Mouse (Mus musculus) heart, postnatal 0 days (tissue): ENCODE data around the gene Gm17416. TPM values are rescaled to one million over a fixed set of nuclear protein-coding genes. Genes with fewer than 3 reads are reported as not detected.

Experiments used
- ATAC-seq: fragments of 200-750 bp; cut with Nextera tagmentation; 2 replicates; pipeline ENCODE4 v1.8.0; 2017; ENCODE audit warnings: low read depth, moderate number of reproducible peaks, moderate library complexity; ENCODE audit not compliant: insufficient read depth
- DNase-seq: peaks from one replicate; pipeline ENCODE4 v3.0.0-alpha.2; 2016; ENCODE audit warnings: low spot score
- H3K27ac ChIP-seq: fragments of 300-500 bp; sonication (generic); 2 replicates; pipeline ENCODE4 v1.5.1; 2014; ENCODE audit warnings: low read depth, mild to moderate bottlenecking
- H3K27me3 ChIP-seq: fragments of 300-500 bp; sonication (generic); 2 replicates; pipeline ENCODE4 v1.6.1; 2014; ENCODE audit warnings: low read length, mixed read lengths; ENCODE audit not compliant: control insufficient read depth, insufficient read depth
- H3K36me3 ChIP-seq: fragments of 300-500 bp; sonication (generic); replicated peaks from 2 replicates; pipeline ENCODE4 v1.6.1; 2014; ENCODE audit warnings: low read length, mixed read lengths; ENCODE audit not compliant: control insufficient read depth, insufficient read depth
- H3K4me1 ChIP-seq: fragments of 300-500 bp; sonication (generic); 2 replicates; pipeline ENCODE4 v1.6.1; 2014; ENCODE audit warnings: antibody characterized with exemption; ENCODE audit not compliant: control insufficient read depth, insufficient read depth
- H3K4me2 ChIP-seq: fragments of 300-500 bp; sonication (generic); 2 replicates; pipeline ENCODE4 v1.6.1; 2014; ENCODE audit warnings: low read depth, mild to moderate bottlenecking, low read length, moderate library complexity
- H3K4me3 ChIP-seq: fragments of 300-500 bp; sonication (generic); 2 replicates; pipeline ENCODE4 v1.5.1; 2014; ENCODE audit warnings: low read depth, low read length
- H3K9ac ChIP-seq: fragments of 300-500 bp; sonication (generic); replicated peaks from 2 replicates; pipeline ENCODE4 v1.6.1; 2014; ENCODE audit warnings: low read depth, low read length, mixed read lengths
- H3K9me3 ChIP-seq: fragments of 300-500 bp; sonication (generic); replicated peaks from 2 replicates; pipeline ENCODE4 v1.6.1; 2016; ENCODE audit warnings: low read length; ENCODE audit not compliant: control insufficient read depth
- CTCF ChIP-seq: IDR thresholded peaks from 2 replicates; pipeline ENCODE4 v1.5.1; 2016; ENCODE audit warnings: antibody characterized with exemption, control low read depth, low read depth
- EP300 ChIP-seq: IDR thresholded peaks from 2 replicates; pipeline ENCODE4 v1.6.1; 2016; ENCODE audit warnings: antibody characterized with exemption, low read depth
- WGBS: fragments of 180-500 bp; shearing (Covaris S2); extraction: QIAGEN DNeasy Blood & Tissue Kit; methylation state at CpG from one replicate; pipeline ENCODE4 v1.1.7; 2014; 5-methylcytosine and 5-hydroxymethylcytosine counted together
- polyA plus RNA-seq: library from polyadenylated mRNA; unstranded; fragments of >200 nt; fragmentation: Nextera tagmentation; extraction: Ambion mirVana; gene quantifications from 2 replicates; pipeline ENCODE4 v1.2.1, GENCODE M21; 2015
- total RNA-seq: library from RNA; depleted of rRNA; stranded (reverse); fragments of >200 nt; gene quantifications from 2 replicates; pipeline ENCODE4 v1.2.3, GENCODE M21; 2014; ENCODE audit warnings: low replicate concordance; rRNA removed

Gm17416 gene
- total RNA-seq (not detected in 2 replicates), polyA plus RNA-seq (not detected in 2 replicates)

GRCm38 (mm10) chr2:152569038-152569437, at the start of gene Gm17416:
Gm17416 (plus strand) TSS chr2:152569338.
- Histone ChIP-seq H3K27me3 (no peaks in the 10 kb centered on the region), H3K9ac (no peak within 1 kb of the TSS), H3K4me1 (no peaks in the 10 kb centered on the region), H3K4me2 (no peak within 1 kb of the TSS), H3K27ac (no peak within 1 kb of the TSS), H3K36me3 (no peaks in the 10 kb centered on the region), H3K9me3 (no peaks in the 10 kb centered on the region), H3K4me3 (no peak within 1 kb of the TSS)
- DNase-seq (no peak), ATAC-seq (no peak)
- TF ChIP-seq CTCF (no peak), EP300 (no peak)
- WGBS: 85% methylated on average over 5 of the region's 5 CpGs

- Histone ChIP-seq H3K9me3 (no peaks in the 10 kb centered on the region), H3K4me3 (no peak within 1 kb of the TSS), H3K27me3 (no peaks in the 10 kb centered on the region), H3K36me3 (no peaks in the 10 kb centered on the region), H3K9ac (no peak within 1 kb of the TSS), H3K27ac (no peak within 1 kb of the TSS), H3K4me2 (no peak within 1 kb of the TSS), H3K4me1 (no peaks in the 10 kb centered on the region)
- no peak for ATAC-seq
- TF ChIP-seq CTCF (no peak), EP300 (no peak)
- 49% methylated on average over 13 of the region's 13 CpGs for WGBS
- no peak for DNase-seq
Measured at GRCm38 (mm10) chr2:152539944-152540710, 29.0 kb upstream of the Gm17416 start, which contains the start of gene Defb29. Defb29 (minus strand) TSS chr2:152540098.

- no peak overlapping the region for H3K9ac ChIP-seq
- no peaks in the 10 kb centered on the region for H3K36me3 ChIP-seq
- no peak overlapping the region for H3K4me3 ChIP-seq
- no peaks in the 10 kb centered on the region for H3K9me3 ChIP-seq
- H3K27ac ChIP-seq: no peak overlapping the region
- no peaks in the 10 kb centered on the region for H3K4me1 ChIP-seq
- DNase-seq (no peak), ATAC-seq (no peak)
- H3K27me3 ChIP-seq: no peaks in the 10 kb centered on the region
- no peak overlapping the region for H3K4me2 ChIP-seq
- WGBS: 76% methylated on average over 9 of the region's 9 CpGs
- TF ChIP-seq CTCF (no peak), EP300 (no peak)
Measured at GRCm38 (mm10) chr2:152541979-152542378, 27.2 kb upstream of the Gm17416 start.

GRCm38 (mm10) chr2:152542897-152543296, 26.2 kb upstream of the Gm17416 start:
- no peaks in the 10 kb centered on the region for H3K36me3 ChIP-seq
- no peak overlapping the region for H3K9ac ChIP-seq
- H3K9me3 ChIP-seq: no peaks in the 10 kb centered on the region
- DNase-seq: no peak
- no peaks in the 10 kb centered on the region for H3K27me3 ChIP-seq
- no peak for TF ChIP-seq CTCF
- no peak for TF ChIP-seq EP300
- WGBS: 69% methylated on average over 2 of the region's 2 CpGs
- H3K4me2 ChIP-seq: no peak overlapping the region
- H3K27ac ChIP-seq: no peak overlapping the region
- H3K4me3 ChIP-seq: no peak overlapping the region
- ATAC-seq: no peak
- H3K4me1 ChIP-seq: no peaks in the 10 kb centered on the region

- Histone ChIP-seq H3K9ac (no peak overlapping the region), H3K36me3 (no peaks in the 10 kb centered on the region), H3K27ac (no peak overlapping the region), H3K4me3 (no peak overlapping the region), H3K4me1 (no peaks in the 10 kb centered on the region), H3K9me3 (no peaks in the 10 kb centered on the region), H3K27me3 (no peaks in the 10 kb centered on the region), H3K4me2 (no peak overlapping the region)
- 33% methylated on average over 4 of the region's 4 CpGs for WGBS
- no peak for DNase-seq
- TF ChIP-seq EP300 (no peak), CTCF (no peak)
- no peak for ATAC-seq
Measured at GRCm38 (mm10) chr2:152543478-152543877, 25.7 kb upstream of the Gm17416 start.

GRCm38 (mm10) chr2:152544691-152545090, 24.4 kb upstream of the Gm17416 start:
- H3K9me3 ChIP-seq: no peaks in the 10 kb centered on the region
- no peak overlapping the region for H3K4me3 ChIP-seq
- H3K27ac ChIP-seq: no peak overlapping the region
- ATAC-seq (peak; percentile 39), DNase-seq (no peak)
- H3K4me2 ChIP-seq: no peak overlapping the region
- no peaks in the 10 kb centered on the region for H3K4me1 ChIP-seq
- WGBS: 20% methylated on average over 4 of the region's 4 CpGs
- no peak for TF ChIP-seq EP300
- peak; percentile 51 for TF ChIP-seq CTCF
- H3K36me3 ChIP-seq: no peaks in the 10 kb centered on the region
- no peaks in the 10 kb centered on the region for H3K27me3 ChIP-seq
- no peak overlapping the region for H3K9ac ChIP-seq
